Mouse (Mus musculus) megakaryocyte progenitor cell, adult 5-6 weeks (primary cell): ENCODE results near the gene Bloc1s3. TPM values are rescaled to one million over a fixed set of nuclear protein-coding genes. Genes with fewer than 3 reads are reported as not detected.
"Not testable (repeated sequence)": the region's sequence is repeated elsewhere in the genome, so short reads cannot be mapped to it uniquely, and the experiment has no call there.

Experiments used
- ATAC-seq: replicated peaks from 2 replicates; pipeline ENCODE4 v1.8.0; 2016; ENCODE audit warnings: mild to moderate bottlenecking, moderate TSS enrichment, inconsistent platforms; ENCODE audit not compliant: poor library complexity
- total RNA-seq, 2 experiments: library from RNA; stranded (forward) in 1 of 2; stranded (reverse) in 1 of 2; fragments of 157-497, 149-512 nt in 1 of 2; fragments of 200-1000 nt in 1 of 2; gene quantifications; 2 replicates each; pipeline versions ENCODE4 v1.2.3 to v1.2.4; 2015 to 2017

Gene Bloc1s3
- total RNA-seq, 2 experiments from 2014 or later: 1.5 to 2.9 TPM

- peak; percentile 28 for ATAC-seq
Measured at GRCm38 (mm10) chr7:19520032-19520431, 11.9 kb upstream of the Bloc1s3 start.

- 0 out of 2 replicates have a peak, but pooled peaks have one; percentile 30 for ATAC-seq
Measured at GRCm38 (mm10) chr7:19517652-19518365, 9.6 kb upstream of the Bloc1s3 start, which contains the start of gene Nkpd1. Gene Nkpd1 (plus strand): TSS chr7:19517838.

- no peak for ATAC-seq
Measured at GRCm38 (mm10) chr7:19512353-19512752, 4.2 kb upstream of the Bloc1s3 start.

GRCm38 (mm10) chr7:19511934-19512333 lies 3.8 kb upstream of the Bloc1s3 start:
- not testable (repeated sequence) for ATAC-seq

GRCm38 (mm10) chr7:19509786-19510185 lies 1.6 kb upstream of the Bloc1s3 start:
- ATAC-seq: no peak

GRCm38 (mm10) chr7:19508924-19509568 lies 879 bp upstream of the Bloc1s3 start:
- ATAC-seq: 0 out of 2 replicates have a peak, but pooled peaks have one; percentile 4

- no peak for ATAC-seq
Measured at GRCm38 (mm10) chr7:19507612-19507981, 570 bp downstream of the Bloc1s3 start.

GRCm38 (mm10) chr7:19506969-19507611 lies 1.1 kb downstream of the Bloc1s3 start:
- ATAC-seq: no peak

GRCm38 (mm10) chr7:19506326-19506725 lies 1.8 kb downstream of the Bloc1s3 start:
- ATAC-seq: peak; percentile 32

- peak; percentile 23; the same call in 1 of the 2 replicates for ATAC-seq
Measured at GRCm38 (mm10) chr7:19503481-19504068, 4.6 kb downstream of the Bloc1s3 start.

- no peak for ATAC-seq
Measured at GRCm38 (mm10) chr7:19501658-19502057, 6.5 kb downstream of the Bloc1s3 start.

- peak; percentile 49 for ATAC-seq
Measured at GRCm38 (mm10) chr7:19500420-19501363, 7.5 kb downstream of the Bloc1s3 start.

- ATAC-seq: no peak
Measured at GRCm38 (mm10) chr7:19498326-19498725, 9.8 kb downstream of the Bloc1s3 start.

GRCm38 (mm10) chr7:19496214-19496555 lies 12.0 kb downstream of the Bloc1s3 start:
- ATAC-seq: peak; percentile 24

- peak; percentile 47 for ATAC-seq
Measured at GRCm38 (mm10) chr7:19495521-19496213, 12.5 kb downstream of the Bloc1s3 start.

- ATAC-seq: no peak
Measured at GRCm38 (mm10) chr7:19494751-19495474, 13.3 kb downstream of the Bloc1s3 start.

- peak; percentile 62 for ATAC-seq
Measured at GRCm38 (mm10) chr7:19491731-19492130, 16.4 kb downstream of the Bloc1s3 start.

- no peak for ATAC-seq
Measured at GRCm38 (mm10) chr7:19489525-19489924, 18.6 kb downstream of the Bloc1s3 start.

- ATAC-seq: peak; percentile 44; the same call in 1 of the 2 replicates
Measured at GRCm38 (mm10) chr7:19486549-19486948, 21.6 kb downstream of the Bloc1s3 start.
